Mouse (Mus musculus) liver, postnatal 0 days (tissue): ENCODE measurements around the gene Gcnt3. TPM values are rescaled to one million over a fixed set of nuclear protein-coding genes. Genes with fewer than 3 reads are reported as not detected.

ENCODE experiments used
- ATAC-seq: fragments of 200-750 bp; cut with Nextera tagmentation; 2 replicates; pipeline ENCODE4 v1.8.0; 2017; ENCODE audit warnings: mild to moderate bottlenecking, moderate library complexity
- DNase-seq: peaks from one replicate; pipeline ENCODE4 v3.0.0-alpha.2; 2016
- H3K27ac ChIP-seq: fragments of 300-500 bp; sonication (generic); 2 replicates; pipeline ENCODE4 v1.5.1; 2014; ENCODE audit warnings: antibody characterized with exemption, moderate library complexity, mild to moderate bottlenecking, low read depth
- H3K27me3 ChIP-seq: fragments of 300-500 bp; sonication (generic); 2 replicates; pipeline ENCODE4 v1.6.1; 2014; ENCODE audit warnings: low read length, control low read depth, mixed read lengths; ENCODE audit not compliant: insufficient read depth
- H3K36me3 ChIP-seq: fragments of 300-500 bp; sonication (generic); replicated peaks from 2 replicates; pipeline ENCODE4 v1.6.1; 2014; ENCODE audit warnings: mild to moderate bottlenecking, control low read depth, low read length, moderate library complexity, mixed read lengths; ENCODE audit not compliant: insufficient read depth
- H3K4me1 ChIP-seq: fragments of 300-500 bp; sonication (generic); 2 replicates; pipeline ENCODE4 v1.6.1; 2014; ENCODE audit warnings: antibody characterized with exemption, mild to moderate bottlenecking, control low read depth; ENCODE audit not compliant: insufficient read depth
- H3K4me2 ChIP-seq: fragments of 300-500 bp; sonication (generic); 2 replicates; pipeline ENCODE4 v1.6.1; 2014; ENCODE audit warnings: low read depth, mild to moderate bottlenecking, low read length, moderate library complexity, mixed read lengths
- H3K4me3 ChIP-seq: fragments of 300-500 bp; sonication (generic); 2 replicates; pipeline ENCODE4 v1.5.1; 2014; ENCODE audit warnings: low read depth, low read length
- H3K9ac ChIP-seq: fragments of 300-500 bp; sonication (generic); replicated peaks from 2 replicates; pipeline ENCODE4 v1.6.1; 2014; ENCODE audit warnings: mild to moderate bottlenecking, moderate library complexity
- H3K9me3 ChIP-seq: fragments of 300-500 bp; sonication (generic); 2 replicates; pipeline ENCODE4 v1.6.1; 2016; ENCODE audit warnings: mild to moderate bottlenecking, control low read depth, low read length, mixed read lengths
- CTCF ChIP-seq: sonication (generic); IDR thresholded peaks from 2 replicates; pipeline ENCODE4 v1.5.1; 2016; ENCODE audit warnings: antibody characterized with exemption, low read depth
- EP300 ChIP-seq: IDR thresholded peaks from 2 replicates; pipeline ENCODE4 v1.6.1; 2016; ENCODE audit warnings: antibody characterized with exemption, low read depth, mild to moderate bottlenecking
- WGBS: fragments of 180-500 bp; shearing (Covaris S2); extraction: QIAGEN DNeasy Blood & Tissue Kit; methylation state at CpG from one replicate; pipeline ENCODE4 v1.1.7; 2014; ENCODE audit not compliant: insufficient replicate concordance; 5-methylcytosine and 5-hydroxymethylcytosine counted together
- polyA plus RNA-seq: library from polyadenylated mRNA; unstranded; fragments of >200 nt; fragmentation: Nextera tagmentation; extraction: Ambion mirVana; gene quantifications from 2 replicates; pipeline ENCODE4 v1.2.1, GENCODE M21; 2015

The Gcnt3 gene
- polyA plus RNA-seq, 1 experiment from 2014 or later, result not detected

GRCm38 (mm10) chr9:70067497-70067896 lies 29.6 kb upstream of the Gcnt3 start:
- Histone ChIP-seq H3K27me3 (no peaks in the 10 kb centered on the region), H3K4me1 (peaks cover 5% of the 10 kb centered on the region; the same call in 1 of the 2 replicates), H3K9ac (no peak overlapping the region), H3K27ac (no peak overlapping the region), H3K36me3 (no peaks in the 10 kb centered on the region), H3K4me3 (no peak overlapping the region), H3K4me2 (no peak overlapping the region), H3K9me3 (no peaks in the 10 kb centered on the region)
- peak; percentile 8 for DNase-seq
- TF ChIP-seq EP300 (no peak), CTCF (no peak)
- 63% methylated on average over 3 of the region's 3 CpGs for WGBS
- ATAC-seq, result no peak

GRCm38 (mm10) chr9:70062012-70062411 lies 24.1 kb upstream of the Gcnt3 start:
- DNase-seq (no peak), ATAC-seq (no peak)
- 74% methylated on average over 3 of the region's 3 CpGs for WGBS

DNA sequence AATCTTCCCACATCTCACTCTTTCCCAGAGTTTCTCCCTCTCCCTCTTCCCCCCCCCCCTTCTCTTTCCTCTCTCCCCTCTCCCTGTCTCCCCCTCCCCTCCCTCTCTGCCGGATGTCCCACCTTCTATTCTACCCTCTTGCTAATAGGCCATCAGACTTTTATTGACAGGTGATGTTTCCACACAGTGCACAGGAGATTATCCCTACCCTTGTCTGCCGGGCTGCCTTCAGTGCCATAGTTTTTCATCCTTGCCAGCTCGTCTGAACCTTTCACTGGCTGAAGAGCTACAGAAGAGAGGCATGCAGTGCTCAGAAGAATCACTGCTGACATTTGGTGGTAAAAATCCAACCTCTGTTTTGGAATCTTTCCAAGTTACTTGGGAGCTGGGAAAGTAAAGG lies 15.5 kb upstream of the Gcnt3 start:
- H3K4me2 ChIP-seq, result no peak overlapping the region
- no peak for ATAC-seq
- H3K4me1 ChIP-seq, result no peaks in the 10 kb centered on the region
- H3K9me3 ChIP-seq, result no peaks in the 10 kb centered on the region
- WGBS, result 60% methylated on average over 3 of the region's 3 CpGs
- no peak overlapping the region for H3K9ac ChIP-seq
- no peak for TF ChIP-seq CTCF
- no peak for TF ChIP-seq EP300
- DNase-seq, result no peak
- no peaks in the 10 kb centered on the region for H3K36me3 ChIP-seq
- H3K27me3 ChIP-seq, result peaks cover 4% of the 10 kb centered on the region; the same call in 1 of the 2 replicates
- H3K27ac ChIP-seq, result no peak overlapping the region
- H3K4me3 ChIP-seq, result no peak overlapping the region

More at GRCm38 (mm10) chr9:70062012-70062411, 24.1 kb upstream of the Gcnt3 start:
- Histone ChIP-seq H3K4me2 (no peak overlapping the region), H3K4me1 (no peaks in the 10 kb centered on the region), H3K9me3 (no peaks in the 10 kb centered on the region), H3K27ac (no peak overlapping the region), H3K9ac (no peak overlapping the region), H3K27me3 (no peaks in the 10 kb centered on the region), H3K4me3 (no peak overlapping the region), H3K36me3 (no peaks in the 10 kb centered on the region)
- no peak for TF ChIP-seq CTCF
- no peak for TF ChIP-seq EP300

- H3K9ac ChIP-seq, result no peak overlapping the region
- TF ChIP-seq EP300, result no peak
- TF ChIP-seq CTCF, result no peak
- H3K27ac ChIP-seq, result no peak overlapping the region
- peaks cover 8% of the 10 kb centered on the region; the same call in 1 of the 2 replicates for H3K27me3 ChIP-seq
- no peaks in the 10 kb centered on the region for H3K4me1 ChIP-seq
- no peaks in the 10 kb centered on the region for H3K36me3 ChIP-seq
- H3K4me2 ChIP-seq, result no peak overlapping the region
- no peaks in the 10 kb centered on the region for H3K9me3 ChIP-seq
- DNase-seq (no peak), ATAC-seq (no peak)
- H3K4me3 ChIP-seq, result no peak overlapping the region
- 52% methylated on average over 3 of the region's 3 CpGs for WGBS
These were observed 14.8 kb upstream of the Gcnt3 start for GRCm38 (mm10) chr9:70052730-70053129.

DNA sequence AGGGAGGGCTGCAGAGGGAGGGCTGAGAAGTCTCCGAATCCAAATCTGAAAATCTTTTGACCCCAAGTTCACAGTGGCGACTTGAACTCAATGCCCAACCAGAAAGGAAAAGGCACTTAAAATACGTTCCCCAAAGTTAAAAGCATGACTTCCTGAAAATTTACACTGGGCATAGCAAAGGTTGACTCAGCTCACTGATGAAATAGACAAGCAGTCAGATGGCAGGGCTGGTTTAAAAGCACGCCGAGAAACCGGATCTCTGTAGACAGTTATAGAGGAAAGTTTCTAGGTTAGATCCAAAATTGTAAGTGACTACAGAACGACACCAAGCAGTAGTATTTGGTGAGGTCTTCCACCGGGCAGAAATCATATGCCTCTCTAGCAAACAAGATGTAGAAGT lies 12.0 kb upstream of the Gcnt3 start:
- DNase-seq (no peak), ATAC-seq (no peak)
- no peak overlapping the region for H3K4me2 ChIP-seq
- H3K4me1 ChIP-seq, result peaks cover 5% of the 10 kb centered on the region
- TF ChIP-seq CTCF (no peak), EP300 (no peak)
- no peak overlapping the region for H3K4me3 ChIP-seq
- WGBS, result 26% methylated on average over 8 of the region's 8 CpGs
- no peaks in the 10 kb centered on the region for H3K9me3 ChIP-seq
- no peaks in the 10 kb centered on the region for H3K36me3 ChIP-seq
- H3K27me3 ChIP-seq, result peaks cover 8% of the 10 kb centered on the region; the same call in 1 of the 2 replicates
- H3K27ac ChIP-seq, result no peak overlapping the region
- no peak overlapping the region for H3K9ac ChIP-seq

DNA sequence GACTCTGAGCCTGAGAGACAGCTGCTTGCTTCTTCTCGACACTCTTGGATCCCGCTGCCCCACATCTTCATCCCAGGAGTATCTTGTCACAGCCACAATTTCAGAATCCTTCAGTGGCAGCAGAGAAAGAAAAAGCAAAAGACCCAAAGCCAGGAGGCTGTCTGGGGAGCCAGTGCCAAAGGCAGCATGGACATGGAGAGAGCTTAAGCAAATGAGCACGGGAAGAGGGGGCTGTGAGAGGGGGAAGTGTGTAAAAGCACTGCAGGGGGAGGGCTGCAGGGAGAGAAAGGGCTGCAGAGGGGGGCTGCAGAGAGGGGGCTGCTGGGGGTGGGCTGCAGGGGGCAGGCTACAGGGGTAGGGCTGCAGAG lies 11.5 kb upstream of the Gcnt3 start:
- TF ChIP-seq EP300 (no peak), CTCF (no peak)
- Histone ChIP-seq H3K4me1 (peaks cover 5% of the 10 kb centered on the region), H3K27me3 (peaks cover 8% of the 10 kb centered on the region; the same call in 1 of the 2 replicates), H3K4me3 (no peak overlapping the region), H3K9me3 (no peaks in the 10 kb centered on the region), H3K36me3 (no peaks in the 10 kb centered on the region), H3K9ac (no peak overlapping the region), H3K27ac (no peak overlapping the region), H3K4me2 (no peak overlapping the region)
- DNase-seq (no peak), ATAC-seq (no peak)
- WGBS, result 47% methylated on average over 3 of the region's 3 CpGs

DNA sequence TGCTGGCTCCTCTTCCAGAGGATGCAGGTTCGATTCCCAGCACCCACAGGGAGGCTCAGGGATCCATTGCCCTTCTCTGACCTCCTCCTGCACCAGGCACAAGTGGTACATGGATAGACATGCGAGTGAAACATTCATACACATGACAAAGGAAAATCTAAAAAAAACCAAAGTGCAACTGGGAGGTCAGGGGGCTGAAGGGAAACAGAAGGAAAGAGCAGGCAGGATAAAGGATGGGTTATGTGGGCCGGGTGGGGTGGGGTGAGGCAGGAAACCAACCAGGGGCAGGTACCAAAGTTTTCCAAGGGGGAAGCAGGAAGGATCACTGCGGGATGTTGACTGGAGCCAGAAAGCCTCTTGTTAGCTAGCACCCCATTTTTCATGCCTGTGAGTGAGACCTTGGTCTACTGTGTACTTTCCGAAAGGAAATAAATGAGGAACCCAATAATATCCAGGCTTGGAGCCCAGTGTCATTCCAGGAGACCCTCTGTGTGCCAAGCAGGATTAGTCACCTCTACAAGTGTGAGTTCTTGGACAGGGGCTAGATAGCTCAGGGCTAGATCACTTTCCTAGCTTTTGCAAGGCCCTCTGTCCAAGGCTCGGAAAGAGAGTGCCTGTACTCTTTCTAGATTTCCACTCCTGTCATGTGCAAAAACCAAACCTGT lies 11.0 kb upstream of the Gcnt3 start:
- WGBS, result 65% methylated on average over 6 of the region's 6 CpGs
- H3K9me3 ChIP-seq, result no peaks in the 10 kb centered on the region
- no peak for ATAC-seq
- no peaks in the 10 kb centered on the region for H3K36me3 ChIP-seq
- H3K4me2 ChIP-seq, result no peak overlapping the region
- no peak overlapping the region for H3K4me3 ChIP-seq
- TF ChIP-seq CTCF (no peak), EP300 (no peak)
- peaks cover 8% of the 10 kb centered on the region; the same call in 1 of the 2 replicates for H3K27me3 ChIP-seq
- H3K27ac ChIP-seq, result no peak overlapping the region
- no peak for DNase-seq
- no peak overlapping the region for H3K9ac ChIP-seq
- peaks cover 5% of the 10 kb centered on the region for H3K4me1 ChIP-seq
